Mouse (Mus musculus) forebrain, postnatal 0 days (tissue): ENCODE results near the gene Fat3. TPM values are rescaled to one million over a fixed set of nuclear protein-coding genes. Genes with fewer than 3 reads are reported as not detected.

Experiments used
- ATAC-seq: fragments of 200-750 bp; cut with Nextera tagmentation; 2 replicates; pipeline ENCODE4 v1.8.0; 2017; ENCODE audit warnings: mild to moderate bottlenecking, moderate library complexity
- DNase-seq: peaks from one replicate; pipeline ENCODE4 v3.0.0-alpha.2; 2015
- H3K27ac ChIP-seq: fragments of 300-500 bp; sonication (generic); 2 replicates; pipeline ENCODE4 v1.5.1; 2014; ENCODE audit warnings: low read depth, mild to moderate bottlenecking, antibody characterized with exemption, low read length, moderate library complexity, mixed read lengths
- H3K27me3 ChIP-seq: fragments of 300-500 bp; sonication (generic); 2 replicates; pipeline ENCODE4 v1.6.1; 2014; ENCODE audit warnings: mild to moderate bottlenecking, low read length, mixed read lengths; ENCODE audit not compliant: insufficient read depth
- H3K36me3 ChIP-seq: fragments of 300-500 bp; sonication (generic); 2 replicates; pipeline ENCODE4 v1.6.1; 2014; ENCODE audit warnings: mild to moderate bottlenecking, moderate library complexity; ENCODE audit not compliant: insufficient read depth
- H3K4me1 ChIP-seq: fragments of 300-500 bp; sonication (generic); 2 replicates; pipeline ENCODE4 v1.6.1; 2014; ENCODE audit warnings: antibody characterized with exemption; ENCODE audit not compliant: insufficient read depth
- H3K4me2 ChIP-seq: fragments of 300-500 bp; sonication (generic); 2 replicates; pipeline ENCODE4 v1.6.1; 2014; ENCODE audit warnings: low read depth, mild to moderate bottlenecking, moderate library complexity
- H3K4me3 ChIP-seq: fragments of 300-500 bp; sonication (generic); 2 replicates; pipeline ENCODE4 v1.5.1; 2014; ENCODE audit warnings: low read depth, low read length, mixed read lengths
- H3K9ac ChIP-seq: fragments of 300-500 bp; sonication (generic); 2 replicates; pipeline ENCODE4 v1.6.1; 2014; ENCODE audit warnings: mild to moderate bottlenecking
- H3K9me3 ChIP-seq: fragments of 300-500 bp; sonication (generic); 2 replicates; pipeline ENCODE4 v1.6.1; 2016; ENCODE audit warnings: low read length
- CTCF ChIP-seq: sonication (generic); IDR thresholded peaks from 2 replicates; pipeline ENCODE4 v1.5.1; 2016; ENCODE audit warnings: antibody characterized with exemption, control low read depth, low read depth
- WGBS: fragments of 180-500 bp; shearing (Covaris S2); extraction: QIAGEN DNeasy Blood & Tissue Kit; methylation state at CpG from one replicate; pipeline ENCODE4 v1.1.7; 2014; 5-methylcytosine and 5-hydroxymethylcytosine counted together
- polyA plus RNA-seq: library from polyadenylated mRNA; unstranded; fragments of >200 nt; fragmentation: Nextera tagmentation; extraction: Ambion mirVana; gene quantifications from 2 replicates; pipeline ENCODE4 v1.2.1, GENCODE M21; 2015
- total RNA-seq: library from RNA; depleted of rRNA; stranded (reverse); fragments of >200 nt; gene quantifications from 2 replicates; pipeline ENCODE4 v1.2.3, GENCODE M21; 2014

Gene Fat3
- total and polyA plus RNA-seq, 2 experiments from 2014 or later, result 5.6 to 50.4 TPM

GRCm38 (mm10) chr9:16389141-16389540 is 111.9 kb downstream of the Fat3 start:
- H3K36me3 ChIP-seq, result no peaks in the 10 kb centered on the region
- no peak for ATAC-seq
- whole genome bisulfite sequencing, result 86% methylated on average over 4 of the region's 4 CpGs

GRCm38 (mm10) chr9:16387527-16387926 is 113.6 kb downstream of the Fat3 start:
- no peak overlapping the region for H3K9ac ChIP-seq
- no peaks in the 10 kb centered on the region for H3K4me1 ChIP-seq
- H3K4me3 ChIP-seq, result no peak overlapping the region
- TF ChIP-seq CTCF, result no peak
- DNase-seq (no peak), ATAC-seq (no peak)
- no peaks in the 10 kb centered on the region for H3K9me3 ChIP-seq
- H3K27me3 ChIP-seq, result no peaks in the 10 kb centered on the region
- no peak overlapping the region for H3K4me2 ChIP-seq
- H3K27ac ChIP-seq, result no peak overlapping the region
- H3K36me3 ChIP-seq, result no peaks in the 10 kb centered on the region

More at GRCm38 (mm10) chr9:16389141-16389540, 111.9 kb downstream of the Fat3 start:
- Histone ChIP-seq H3K9ac (no peak overlapping the region), H3K4me1 (no peaks in the 10 kb centered on the region), H3K27me3 (no peaks in the 10 kb centered on the region), H3K4me2 (no peak overlapping the region), H3K9me3 (no peaks in the 10 kb centered on the region), H3K4me3 (no peak overlapping the region), H3K27ac (no peak overlapping the region)
- TF ChIP-seq CTCF, result no peak
- DNase-seq, result no peak

- H3K9ac ChIP-seq, result no peak overlapping the region
- DNase-seq, result no peak
- WGBS, result 88% methylated on average over 3 of the region's 3 CpGs
- H3K36me3 ChIP-seq, result no peaks in the 10 kb centered on the region
- H3K27ac ChIP-seq, result no peak overlapping the region
- H3K4me1 ChIP-seq, result no peaks in the 10 kb centered on the region
- TF ChIP-seq CTCF, result no peak
- H3K9me3 ChIP-seq, result no peaks in the 10 kb centered on the region
- no peak for ATAC-seq
- no peak overlapping the region for H3K4me2 ChIP-seq
- H3K27me3 ChIP-seq, result no peaks in the 10 kb centered on the region
- H3K4me3 ChIP-seq, result no peak overlapping the region
Measured at GRCm38 (mm10) chr9:16363713-16364112, 137.4 kb downstream of the Fat3 start.

GRCm38 (mm10) chr9:16361811-16362210 is 139.3 kb downstream of the Fat3 start:
- no peak for TF ChIP-seq CTCF
- 15% methylated on average over 5 of the region's 5 CpGs for WGBS
- ATAC-seq, result no peak
- Histone ChIP-seq H3K4me3 (no peak overlapping the region), H3K27ac (no peak overlapping the region), H3K4me2 (no peak overlapping the region), H3K4me1 (no peaks in the 10 kb centered on the region), H3K36me3 (no peaks in the 10 kb centered on the region), H3K27me3 (no peaks in the 10 kb centered on the region), H3K9me3 (no peaks in the 10 kb centered on the region), H3K9ac (no peak overlapping the region)
- no peak for DNase-seq

GRCm38 (mm10) chr9:16356636-16357035 is 144.4 kb downstream of the Fat3 start:
- DNase-seq (no peak), ATAC-seq (no peak)
- Histone ChIP-seq H3K4me3 (no peak overlapping the region), H3K9me3 (no peaks in the 10 kb centered on the region), H3K36me3 (no peaks in the 10 kb centered on the region), H3K27me3 (no peaks in the 10 kb centered on the region), H3K4me1 (no peaks in the 10 kb centered on the region; the same call in 1 of the 2 replicates), H3K27ac (no peak overlapping the region), H3K9ac (no peak overlapping the region), H3K4me2 (no peak overlapping the region)
- WGBS, result 65% methylated on average over 4 of the region's 4 CpGs
- TF ChIP-seq CTCF, result no peak

GRCm38 (mm10) chr9:16354906-16355305 is 146.2 kb downstream of the Fat3 start:
- WGBS, result 38% methylated on average over 1 of the region's 1 CpGs
- Histone ChIP-seq H3K27ac (no peak overlapping the region), H3K9ac (no peak overlapping the region), H3K36me3 (no peaks in the 10 kb centered on the region), H3K9me3 (no peaks in the 10 kb centered on the region), H3K4me1 (no peaks in the 10 kb centered on the region; the same call in 1 of the 2 replicates), H3K4me3 (no peak overlapping the region), H3K27me3 (no peaks in the 10 kb centered on the region), H3K4me2 (no peak overlapping the region)
- no peak for ATAC-seq
- no peak for DNase-seq
- no peak for TF ChIP-seq CTCF

GRCm38 (mm10) chr9:16353049-16353724 is 147.9 kb downstream of the Fat3 start:
- Histone ChIP-seq H3K27me3 (no peaks in the 10 kb centered on the region), H3K9me3 (no peaks in the 10 kb centered on the region), H3K36me3 (no peaks in the 10 kb centered on the region), H3K4me3 (no peak overlapping the region), H3K9ac (no peak overlapping the region), H3K4me1 (no peaks in the 10 kb centered on the region; the same call in 1 of the 2 replicates), H3K27ac (no peak overlapping the region), H3K4me2 (no peak overlapping the region)
- TF ChIP-seq CTCF, result no peak
- 10% methylated on average over 4 of the region's 4 CpGs for WGBS
- no peak for DNase-seq
- peak; percentile 77 for ATAC-seq
